Mouse (Mus musculus) midbrain, embryonic 12.5 days (tissue): ENCODE results near the gene Fnbp4. TPM values are rescaled to one million over a fixed set of nuclear protein-coding genes. Genes with fewer than 3 reads are reported as not detected.
"Not testable (repeated sequence)": the region's sequence is repeated elsewhere in the genome, so short reads cannot be mapped to it uniquely, and the experiment has no call there.

ENCODE experiments used
- ATAC-seq: fragments of 200-750 bp; cut with Nextera tagmentation; 2 replicates; pipeline ENCODE4 v1.8.0; 2017; ENCODE audit warnings: low read depth, moderate TSS enrichment, moderate library complexity; ENCODE audit not compliant: low FRiP score
- H3K27ac ChIP-seq: fragments of 300-500 bp; sonication (generic); replicated peaks from 2 replicates; pipeline ENCODE4 v1.5.1; 2016; ENCODE audit warnings: mild to moderate bottlenecking
- H3K27me3 ChIP-seq: fragments of 300-500 bp; sonication (generic); 2 replicates; pipeline ENCODE4 v1.6.1; 2016; ENCODE audit warnings: mild to moderate bottlenecking
- H3K36me3 ChIP-seq: fragments of 300-500 bp; sonication (generic); 2 replicates; pipeline ENCODE4 v1.6.1; 2016
- H3K4me1 ChIP-seq: fragments of 300-500 bp; sonication (generic); 2 replicates; pipeline ENCODE4 v1.6.1; 2016
- H3K4me2 ChIP-seq: fragments of 300-500 bp; sonication (generic); replicated peaks from 2 replicates; pipeline ENCODE4 v1.6.1; 2016; ENCODE audit warnings: mild to moderate bottlenecking, moderate library complexity
- H3K4me3 ChIP-seq: fragments of 300-500 bp; sonication (generic); 2 replicates; pipeline ENCODE4 v1.5.1; 2016; ENCODE audit warnings: mild to moderate bottlenecking
- H3K9ac ChIP-seq: fragments of 300-500 bp; sonication (generic); replicated peaks from 2 replicates; pipeline ENCODE4 v1.6.1; 2016; ENCODE audit warnings: mild to moderate bottlenecking, moderate library complexity
- H3K9me3 ChIP-seq: fragments of 300-500 bp; sonication (generic); 2 replicates; pipeline ENCODE4 v1.6.1; 2016; ENCODE audit warnings: mild to moderate bottlenecking
- WGBS: fragments of 180-500 bp; shearing (Covaris S2); methylation state at CpG from one replicate; pipeline ENCODE4 v1.1.7; 2016; 5-methylcytosine and 5-hydroxymethylcytosine counted together
- polyA plus RNA-seq: library from polyadenylated mRNA; unstranded; fragments of >200 nt; fragmentation: Nextera tagmentation; extraction: Ambion mirVana; gene quantifications from 2 replicates; pipeline ENCODE4 v1.2.1, GENCODE M21; 2016

Fnbp4 gene
- polyA plus RNA-seq, 1 experiment from 2014 or later = 169 TPM

GRCm38 (mm10) chr2:90808241-90809126 is 63.3 kb downstream of the Fnbp4 start:
- Histone ChIP-seq H3K4me1 (no peaks in the 10 kb centered on the region), H3K27me3 (no peaks in the 10 kb centered on the region), H3K9me3 (no peaks in the 10 kb centered on the region), H3K4me3 (no peak overlapping the region), H3K27ac (no peak overlapping the region), H3K9ac (no peak overlapping the region), H3K4me2 (no peak overlapping the region), H3K36me3 (no peaks in the 10 kb centered on the region)
- 82% methylated on average over 6 of the region's 6 CpGs for WGBS
- ATAC-seq = no peak

- ATAC-seq = no peak
- no peak overlapping the region for H3K9ac ChIP-seq
- H3K27me3 ChIP-seq = no peaks in the 10 kb centered on the region
- no peaks in the 10 kb centered on the region for H3K9me3 ChIP-seq
- H3K27ac ChIP-seq = no peak overlapping the region
- H3K4me2 ChIP-seq = no peak overlapping the region
- H3K36me3 ChIP-seq = no peaks in the 10 kb centered on the region
- no peaks in the 10 kb centered on the region for H3K4me1 ChIP-seq
- H3K4me3 ChIP-seq = no peak overlapping the region
- 90% methylated on average over 8 of the region's 8 CpGs for WGBS
Observed at GRCm38 (mm10) chr2:90810751-90811150, 65.6 kb downstream of the Fnbp4 start.

- Histone ChIP-seq H3K4me2 (no peak overlapping the region), H3K27ac (no peak overlapping the region), H3K27me3 (no peaks in the 10 kb centered on the region), H3K4me1 (no peaks in the 10 kb centered on the region), H3K4me3 (no peak overlapping the region), H3K9me3 (no peaks in the 10 kb centered on the region), H3K9ac (no peak overlapping the region), H3K36me3 (no peaks in the 10 kb centered on the region)
- ATAC-seq = no peak
- 86% methylated on average over 2 of the region's 2 CpGs for WGBS
Observed at GRCm38 (mm10) chr2:90815266-90815665, 70.1 kb downstream of the Fnbp4 start.

GRCm38 (mm10) chr2:90816144-90816543 is 71.0 kb downstream of the Fnbp4 start:
- H3K27ac ChIP-seq = no peak overlapping the region
- H3K9ac ChIP-seq = no peak overlapping the region
- H3K4me3 ChIP-seq = no peak overlapping the region
- no peaks in the 10 kb centered on the region for H3K36me3 ChIP-seq
- H3K27me3 ChIP-seq = no peaks in the 10 kb centered on the region
- no peak overlapping the region for H3K4me2 ChIP-seq
- H3K4me1 ChIP-seq = no peaks in the 10 kb centered on the region
- 78% methylated on average over 4 of the region's 4 CpGs for WGBS
- no peaks in the 10 kb centered on the region for H3K9me3 ChIP-seq
- no peak for ATAC-seq

GRCm38 (mm10) chr2:90818710-90819109 is 73.5 kb downstream of the Fnbp4 start:
- Histone ChIP-seq H3K27ac (no peak overlapping the region), H3K9me3 (no peaks in the 10 kb centered on the region), H3K4me2 (no peak overlapping the region), H3K4me3 (no peak overlapping the region), H3K27me3 (no peaks in the 10 kb centered on the region), H3K4me1 (no peaks in the 10 kb centered on the region), H3K9ac (no peak overlapping the region), H3K36me3 (no peaks in the 10 kb centered on the region)
- WGBS = 90% methylated on average over 3 of the region's 3 CpGs
- ATAC-seq = no peak

- no peak overlapping the region for H3K4me2 ChIP-seq
- H3K9ac ChIP-seq = no peak overlapping the region
- no peaks in the 10 kb centered on the region for H3K4me1 ChIP-seq
- H3K9me3 ChIP-seq = no peaks in the 10 kb centered on the region
- WGBS = 83% methylated on average over 3 of the region's 3 CpGs
- H3K4me3 ChIP-seq = no peak overlapping the region
- H3K36me3 ChIP-seq = no peaks in the 10 kb centered on the region
- no peak overlapping the region for H3K27ac ChIP-seq
- no peak for ATAC-seq
- no peaks in the 10 kb centered on the region for H3K27me3 ChIP-seq
Observed at GRCm38 (mm10) chr2:90820894-90821293, 75.7 kb downstream of the Fnbp4 start.

GRCm38 (mm10) chr2:90822978-90823377 is 77.8 kb downstream of the Fnbp4 start:
- H3K27ac ChIP-seq = no peak overlapping the region
- H3K4me1 ChIP-seq = no peaks in the 10 kb centered on the region
- H3K4me2 ChIP-seq = no peak overlapping the region
- H3K4me3 ChIP-seq = no peak overlapping the region
- H3K27me3 ChIP-seq = no peaks in the 10 kb centered on the region
- ATAC-seq = no peak
- 79% methylated on average over 2 of the region's 2 CpGs for WGBS
- no peaks in the 10 kb centered on the region for H3K9me3 ChIP-seq
- no peak overlapping the region for H3K9ac ChIP-seq
- H3K36me3 ChIP-seq = no peaks in the 10 kb centered on the region

- Histone ChIP-seq H3K27me3 (no peaks in the 10 kb centered on the region), H3K9me3 (no peaks in the 10 kb centered on the region), H3K4me3 (no peak overlapping the region), H3K27ac (no peak overlapping the region), H3K9ac (no peak overlapping the region), H3K4me2 (no peak overlapping the region), H3K36me3 (no peaks in the 10 kb centered on the region), H3K4me1 (no peaks in the 10 kb centered on the region)
- no peak for ATAC-seq
- 84% methylated on average over 6 of the region's 6 CpGs for WGBS
Observed at GRCm38 (mm10) chr2:90823781-90824180, 78.6 kb downstream of the Fnbp4 start.

- WGBS = 91% methylated on average over 10 of the region's 10 CpGs
- not testable (repeated sequence) for H3K36me3 ChIP-seq, ATAC-seq, H3K4me3 ChIP-seq, H3K4me1 ChIP-seq, H3K4me2 ChIP-seq, H3K27ac ChIP-seq, H3K9ac ChIP-seq, H3K27me3 ChIP-seq, H3K9me3 ChIP-seq
Observed at GRCm38 (mm10) chr2:90824528-90824927, 79.4 kb downstream of the Fnbp4 start.

- H3K4me2 ChIP-seq = no peak overlapping the region
- H3K36me3 ChIP-seq = no peaks in the 10 kb centered on the region
- H3K4me3 ChIP-seq = no peak overlapping the region
- H3K27ac ChIP-seq = no peak overlapping the region
- ATAC-seq = no peak
- no peak overlapping the region for H3K9ac ChIP-seq
- H3K9me3 ChIP-seq = no peaks in the 10 kb centered on the region
- H3K27me3 ChIP-seq = no peaks in the 10 kb centered on the region
- no peaks in the 10 kb centered on the region for H3K4me1 ChIP-seq
- WGBS = 88% methylated on average over 11 of the region's 11 CpGs
Observed at GRCm38 (mm10) chr2:90825515-90826172, 80.5 kb downstream of the Fnbp4 start.

- ATAC-seq = no peak
- H3K9me3 ChIP-seq = no peaks in the 10 kb centered on the region
- H3K4me3 ChIP-seq = no peak overlapping the region
- no peak overlapping the region for H3K9ac ChIP-seq
- no peak overlapping the region for H3K4me2 ChIP-seq
- no peak overlapping the region for H3K27ac ChIP-seq
- whole genome bisulfite sequencing = 78% methylated on average over 7 of the region's 7 CpGs
- no peaks in the 10 kb centered on the region for H3K4me1 ChIP-seq
- H3K27me3 ChIP-seq = no peaks in the 10 kb centered on the region
- H3K36me3 ChIP-seq = no peaks in the 10 kb centered on the region
Observed at GRCm38 (mm10) chr2:90828739-90829138, 83.6 kb downstream of the Fnbp4 start.
